Mouse (Mus musculus) neural tube, embryonic 12.5 days (tissue): ENCODE measurements at regions not wholly inside any gene's neighbourhood (a gene's known extent, or its start where the extent isn't known, plus 50 kb on each side); places are given as distances from the start of the nearest gene placed in this dataset.

Experiments used
- ATAC-seq: fragments of 200-750 bp; cut with Nextera tagmentation; 2 replicates; pipeline ENCODE4 v1.8.0; 2017; ENCODE audit warnings: low read depth, mild to moderate bottlenecking, moderate TSS enrichment, moderate library complexity; ENCODE audit not compliant: low FRiP score
- H3K27ac ChIP-seq: fragments of 300-500 bp; sonication (generic); 2 replicates; pipeline ENCODE4 v1.5.1; 2016
- H3K27me3 ChIP-seq: fragments of 300-500 bp; sonication (generic); replicated peaks from 2 replicates; pipeline ENCODE4 v1.6.1; 2016; ENCODE audit warnings: mild to moderate bottlenecking
- H3K36me3 ChIP-seq: fragments of 300-500 bp; sonication (generic); 2 replicates; pipeline ENCODE4 v1.6.1; 2016; ENCODE audit warnings: mild to moderate bottlenecking
- H3K4me1 ChIP-seq: fragments of 300-500 bp; sonication (generic); 2 replicates; pipeline ENCODE4 v1.6.1; 2016
- H3K4me2 ChIP-seq: fragments of 300-500 bp; sonication (generic); replicated peaks from 2 replicates; pipeline ENCODE4 v1.6.1; 2016; ENCODE audit warnings: mild to moderate bottlenecking
- H3K4me3 ChIP-seq: fragments of 300-500 bp; sonication (generic); 2 replicates; pipeline ENCODE4 v1.5.1; 2016
- H3K9ac ChIP-seq: fragments of 300-500 bp; sonication (generic); 2 replicates; pipeline ENCODE4 v1.6.1; 2016; ENCODE audit warnings: mild to moderate bottlenecking
- H3K9me3 ChIP-seq: fragments of 300-500 bp; sonication (generic); 2 replicates; pipeline ENCODE4 v1.6.1; 2016; ENCODE audit warnings: mild to moderate bottlenecking
- WGBS: fragments of 180-500 bp; shearing (Covaris S2); methylation state at CpG from one replicate; pipeline ENCODE4 v1.1.7; 2016; 5-methylcytosine and 5-hydroxymethylcytosine counted together

DNA sequence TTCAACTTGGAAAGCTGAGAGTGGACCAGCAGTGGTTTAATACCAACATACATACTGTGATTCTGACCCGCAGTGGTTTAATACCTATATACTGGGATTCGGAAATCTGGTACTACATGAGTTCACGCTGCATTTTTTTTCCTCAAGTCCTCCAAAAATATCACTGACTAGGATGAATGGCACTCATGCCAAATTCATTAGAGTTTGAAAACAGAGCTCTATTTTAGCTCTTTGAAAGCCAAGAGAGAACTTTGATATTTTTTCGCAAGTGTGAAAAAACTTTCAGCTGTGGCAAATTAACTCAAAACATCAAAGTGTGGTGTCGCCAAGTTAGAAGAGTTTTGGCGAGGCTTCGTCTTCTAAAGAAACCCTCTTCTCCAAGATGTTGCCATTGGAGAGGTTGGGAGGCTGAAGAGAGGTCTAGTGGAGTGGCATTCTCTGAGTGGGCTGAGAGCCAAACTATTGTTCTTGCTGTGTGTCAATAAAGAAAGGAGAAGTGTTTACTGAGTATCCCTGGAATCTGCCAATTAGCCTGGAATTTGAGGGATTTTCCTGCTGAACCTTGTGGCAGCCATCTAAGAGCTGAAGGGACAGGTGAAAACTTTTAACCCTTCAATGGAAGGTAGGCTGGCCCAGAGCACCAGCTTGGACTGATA, 81.6 kb upstream of the Lifr start:
- Histone ChIP-seq H3K9ac (no peak overlapping the region), H3K9me3 (no peaks in the 10 kb centered on the region), H3K4me1 (no peaks in the 10 kb centered on the region), H3K36me3 (no peaks in the 10 kb centered on the region), H3K27me3 (no peaks in the 10 kb centered on the region), H3K27ac (no peak overlapping the region), H3K4me3 (no peak overlapping the region), H3K4me2 (no peak overlapping the region)
- no peak for ATAC-seq
- WGBS: 91% methylated on average over 7 of the region's 7 CpGs

GRCm38 (mm10) chr15:7010966-7011695, 79.3 kb upstream of the Lifr start:
- WGBS: 75% methylated on average over 4 of the region's 4 CpGs
- no peak overlapping the region for H3K9ac ChIP-seq
- no peak overlapping the region for H3K27ac ChIP-seq
- no peak overlapping the region for H3K4me2 ChIP-seq
- ATAC-seq: no peak
- no peaks in the 10 kb centered on the region for H3K36me3 ChIP-seq
- H3K9me3 ChIP-seq: no peaks in the 10 kb centered on the region
- H3K4me3 ChIP-seq: no peak overlapping the region
- H3K27me3 ChIP-seq: no peaks in the 10 kb centered on the region
- no peaks in the 10 kb centered on the region for H3K4me1 ChIP-seq

GRCm38 (mm10) chr15:7011696-7012070, 78.7 kb upstream of the Lifr start:
- ATAC-seq: no peak
- H3K4me2 ChIP-seq: no peak overlapping the region
- no peak overlapping the region for H3K27ac ChIP-seq
- WGBS: 84% methylated on average over 2 of the region's 2 CpGs
- no peak overlapping the region for H3K4me3 ChIP-seq
- no peaks in the 10 kb centered on the region for H3K4me1 ChIP-seq
- H3K27me3 ChIP-seq: no peaks in the 10 kb centered on the region
- no peaks in the 10 kb centered on the region for H3K9me3 ChIP-seq
- no peak overlapping the region for H3K9ac ChIP-seq
- H3K36me3 ChIP-seq: no peaks in the 10 kb centered on the region

DNA sequence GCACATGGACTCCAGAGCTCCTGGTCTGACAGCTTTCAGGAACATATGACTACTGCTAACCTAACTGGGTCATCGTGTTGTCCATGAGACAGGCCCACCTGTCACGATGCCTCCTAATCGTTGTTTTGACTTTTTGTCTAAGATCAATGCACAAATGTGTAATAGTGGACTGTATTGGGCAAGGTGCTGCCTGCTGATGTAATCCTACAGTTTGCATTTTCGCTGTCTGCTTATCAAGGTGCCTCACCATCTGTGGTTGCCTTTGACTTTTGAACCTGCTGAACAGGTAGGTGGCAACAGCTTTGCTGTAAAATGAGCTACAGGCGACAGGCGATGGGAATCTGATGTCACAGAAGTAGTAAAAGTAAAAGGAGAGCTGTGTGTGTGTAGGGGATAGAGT, 78.0 kb upstream of the Lifr start:
- Histone ChIP-seq H3K4me1 (no peaks in the 10 kb centered on the region), H3K9me3 (no peaks in the 10 kb centered on the region), H3K27me3 (no peaks in the 10 kb centered on the region), H3K4me2 (no peak overlapping the region), H3K4me3 (no peak overlapping the region), H3K27ac (no peak overlapping the region), H3K9ac (no peak overlapping the region), H3K36me3 (no peaks in the 10 kb centered on the region)
- ATAC-seq: no peak
- 87% methylated on average over 6 of the region's 6 CpGs for WGBS

- Histone ChIP-seq H3K36me3 (no peaks in the 10 kb centered on the region), H3K27ac (no peak overlapping the region), H3K27me3 (no peaks in the 10 kb centered on the region), H3K4me3 (no peak overlapping the region), H3K4me2 (no peak overlapping the region), H3K9me3 (no peaks in the 10 kb centered on the region), H3K4me1 (no peaks in the 10 kb centered on the region), H3K9ac (no peak overlapping the region)
- no peak for ATAC-seq
- 76% methylated on average over 5 of the region's 5 CpGs for WGBS
These were observed 77.4 kb upstream of the Lifr start for GRCm38 (mm10) chr15:7013047-7013446.

DNA sequence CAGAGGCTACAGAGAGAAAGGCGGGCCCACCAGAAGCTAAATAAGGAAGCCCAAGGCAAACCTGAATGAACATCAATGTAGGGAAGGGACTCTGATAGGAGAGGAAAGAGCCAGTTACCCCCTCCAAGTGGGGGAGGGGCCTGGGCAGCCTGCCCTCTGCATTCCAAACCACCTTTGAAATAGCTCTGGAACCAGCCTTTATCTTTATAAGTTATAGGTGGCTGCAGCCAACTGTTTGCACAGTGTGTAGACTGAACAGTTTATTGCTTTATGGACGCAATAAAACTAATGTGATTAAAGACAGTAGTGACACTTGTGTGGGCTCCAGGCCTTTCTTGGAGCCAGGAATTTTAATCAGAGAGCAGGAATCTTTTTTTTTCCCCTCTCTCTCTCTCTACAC, 75.4 kb upstream of the Lifr start:
- 33% methylated on average over 2 of the region's 2 CpGs for WGBS
- H3K4me1 ChIP-seq: no peaks in the 10 kb centered on the region
- no peak overlapping the region for H3K4me2 ChIP-seq
- ATAC-seq: no peak
- H3K9ac ChIP-seq: no peak overlapping the region
- H3K27ac ChIP-seq: no peak overlapping the region
- no peak overlapping the region for H3K4me3 ChIP-seq
- no peaks in the 10 kb centered on the region for H3K9me3 ChIP-seq
- no peaks in the 10 kb centered on the region for H3K27me3 ChIP-seq
- no peaks in the 10 kb centered on the region for H3K36me3 ChIP-seq

DNA sequence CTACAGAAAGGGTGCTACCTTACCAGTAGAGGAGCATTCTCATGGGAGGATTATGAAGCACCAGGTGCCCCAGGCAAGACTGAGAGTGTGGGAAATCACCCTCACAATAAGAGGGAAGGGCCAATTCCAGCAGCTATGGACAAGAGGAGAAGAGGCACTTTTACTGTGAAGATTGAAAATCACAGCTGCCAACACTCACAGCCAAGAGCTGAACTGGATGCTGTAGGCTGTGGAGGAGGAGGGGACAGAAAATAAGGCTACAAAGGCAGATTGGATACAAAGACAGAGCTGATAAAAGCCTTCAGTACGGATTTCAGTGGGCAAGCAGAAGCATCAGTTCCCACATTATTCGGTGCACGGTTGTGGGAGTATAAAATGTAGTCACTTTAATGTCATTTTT, 74.4 kb upstream of the Lifr start:
- Histone ChIP-seq H3K4me1 (no peaks in the 10 kb centered on the region), H3K4me3 (no peak overlapping the region), H3K4me2 (no peak overlapping the region), H3K9me3 (no peaks in the 10 kb centered on the region), H3K9ac (no peak overlapping the region), H3K27ac (no peak overlapping the region), H3K27me3 (no peaks in the 10 kb centered on the region), H3K36me3 (no peaks in the 10 kb centered on the region)
- 67% methylated on average over 3 of the region's 3 CpGs for WGBS
- ATAC-seq: no peak

- ATAC-seq: no peak
- H3K4me2 ChIP-seq: no peak overlapping the region
- H3K27ac ChIP-seq: no peak overlapping the region
- 89% methylated on average over 6 of the region's 6 CpGs for WGBS
- no peaks in the 10 kb centered on the region for H3K4me1 ChIP-seq
- no peaks in the 10 kb centered on the region for H3K9me3 ChIP-seq
- no peak overlapping the region for H3K4me3 ChIP-seq
- no peaks in the 10 kb centered on the region for H3K27me3 ChIP-seq
- H3K9ac ChIP-seq: no peak overlapping the region
- no peaks in the 10 kb centered on the region for H3K36me3 ChIP-seq
These were observed 73.1 kb upstream of the Lifr start for GRCm38 (mm10) chr15:7017281-7017845.

DNA sequence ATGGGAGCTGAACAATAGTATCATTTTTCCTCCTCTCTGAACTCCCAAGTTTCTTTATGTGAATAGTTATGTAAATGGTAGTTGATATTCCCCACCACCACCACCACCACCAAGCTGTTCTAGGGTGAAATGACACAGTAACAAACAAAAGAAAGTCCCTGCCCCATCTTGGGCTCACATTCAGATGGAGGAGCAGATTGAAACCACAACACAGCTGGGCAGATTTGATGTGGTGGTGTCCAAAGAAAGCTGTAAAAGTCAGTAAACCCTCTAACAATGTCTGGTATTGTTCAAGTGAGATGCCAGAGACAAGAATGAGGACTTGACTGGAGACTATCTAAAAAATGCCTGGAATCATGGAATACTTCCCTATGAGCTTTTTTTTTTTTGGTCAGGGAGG, 67.8 kb upstream of the Lifr start:
- no peaks in the 10 kb centered on the region for H3K9me3 ChIP-seq
- no peaks in the 10 kb centered on the region for H3K4me1 ChIP-seq
- H3K4me3 ChIP-seq: no peak overlapping the region
- ATAC-seq: no peak
- no peak overlapping the region for H3K9ac ChIP-seq
- H3K36me3 ChIP-seq: no peaks in the 10 kb centered on the region
- H3K27ac ChIP-seq: no peak overlapping the region
- H3K4me2 ChIP-seq: no peak overlapping the region
- no peaks in the 10 kb centered on the region for H3K27me3 ChIP-seq

GRCm38 (mm10) chr15:7025194-7025593, 65.2 kb upstream of the Lifr start:
- Histone ChIP-seq H3K4me1 (no peaks in the 10 kb centered on the region), H3K9ac (no peak overlapping the region), H3K36me3 (no peaks in the 10 kb centered on the region), H3K9me3 (no peaks in the 10 kb centered on the region), H3K4me2 (no peak overlapping the region), H3K27ac (no peak overlapping the region), H3K4me3 (no peak overlapping the region), H3K27me3 (no peaks in the 10 kb centered on the region)
- ATAC-seq: no peak
- 88% methylated on average over 4 of the region's 4 CpGs for WGBS

- Histone ChIP-seq H3K36me3 (no peaks in the 10 kb centered on the region), H3K4me3 (no peak overlapping the region), H3K27ac (no peak overlapping the region), H3K9me3 (no peaks in the 10 kb centered on the region), H3K27me3 (no peaks in the 10 kb centered on the region), H3K4me1 (no peaks in the 10 kb centered on the region), H3K4me2 (no peak overlapping the region), H3K9ac (no peak overlapping the region)
- WGBS: 73% methylated on average over 6 of the region's 6 CpGs
- ATAC-seq: no peak
These were observed 58.9 kb upstream of the Lifr start for GRCm38 (mm10) chr15:7031297-7032043.

- Histone ChIP-seq H3K4me2 (no peak overlapping the region), H3K36me3 (no peaks in the 10 kb centered on the region), H3K27me3 (no peaks in the 10 kb centered on the region), H3K9ac (no peak overlapping the region), H3K4me3 (no peak overlapping the region), H3K4me1 (no peaks in the 10 kb centered on the region), H3K9me3 (no peaks in the 10 kb centered on the region), H3K27ac (no peak overlapping the region)
- 91% methylated on average over 8 of the region's 8 CpGs for WGBS
- no peak for ATAC-seq
These were observed 52.9 kb upstream of the Lifr start for GRCm38 (mm10) chr15:7037475-7037874.
